12 mouse cellular contexts compared by ENCODE assay signal in genomic region chr3:92050382-92051054, GRCm38 (mm10). TPM values are rescaled to one million over a fixed set of nuclear protein-coding genes. Genes with fewer than 3 reads are reported as not detected.
DNase-seq lines count a peak whose midpoint lies in the region; ATAC-seq and TF ChIP-seq lines count a peak whose summit lies in the region.
"Had no signal": no experiment of that assay in that cellular context is flagged by ENCODE, and none has a peak within 500 bp of the region (broad histone marks: within the 10 kb centered on the region; RNA-seq: fewer than 3 reads in every experiment).

No protein-coding gene starts in this region.

- no peak overlapping the region for H3K9ac ChIP-seq in heart, adult 2 months (ENCODE audit: low read depth, low read length)
- H3K9ac ChIP-seq in liver, postnatal 0 days (replicated peaks) = no peak overlapping the region
- H3K9ac ChIP-seq in liver, embryonic 11.5 days (ENCODE audit: low read depth, low read length) = no peak overlapping the region
- H3K9ac ChIP-seq in limb, embryonic 14.5 days (ENCODE audit: low read depth, low read length, severe bottlenecking) = no peak overlapping the region
- H3K9ac ChIP-seq: stomach, embryonic 15.5 days had no signal

- no peak for TF ChIP-seq POLR2A in heart, adult 2 months (IDR thresholded peaks at IDR 0.05; ENCODE audit: insufficient read depth, low read depth, low read length)
- no peak for TF ChIP-seq POLR2A in limb, embryonic 14.5 days (IDR thresholded peaks at IDR 0.05; ENCODE audit: borderline replicate concordance, extremely low read depth, insufficient read depth, insufficient read length)

- no peak overlapping the region for H3K4me2 ChIP-seq in liver, postnatal 0 days (ENCODE audit: low read depth, low read length)
- no peak overlapping the region for H3K4me2 ChIP-seq in liver, embryonic 11.5 days
- no peak overlapping the region for H3K4me2 ChIP-seq in limb, embryonic 14.5 days (replicated peaks; ENCODE audit: low read depth, low read length, severe bottlenecking)
- H3K4me2 ChIP-seq: stomach, embryonic 15.5 days had no signal

- TF ChIP-seq EP300 in heart, adult 2 months (IDR thresholded peaks at IDR 0.05; ENCODE audit: insufficient read depth, low read depth, low read length) = no peak
- no peak for TF ChIP-seq EP300 in liver, postnatal 0 days (IDR thresholded peaks at IDR 0.05; ENCODE audit: low read depth)

- H3K4me3 ChIP-seq in heart, adult 2 months = no peak overlapping the region
- H3K4me3 ChIP-seq in liver, postnatal 0 days (ENCODE audit: low read depth, low read length) = no peak overlapping the region
- H3K4me3 ChIP-seq in liver, embryonic 11.5 days (ENCODE audit: low read depth, low read length) = no peak overlapping the region
- no peak overlapping the region for H3K4me3 ChIP-seq in limb, embryonic 14.5 days (replicated peaks; ENCODE audit: low read length)
- H3K4me3 ChIP-seq: stomach, embryonic 15.5 days had no signal

- intact Hi-C loops in heart, adult 2 months (cut with DNase I) = loop anchor here (1.0 kb wide), 1 partner anchor 56 kb away; no protein-coding TSS in a partner anchor
- intact Hi-C loops in heart, postnatal 36 days (cut with DNase I) = loop anchor here (1.0 kb wide), 1 partner anchor 56 kb away; no protein-coding TSS in a partner anchor

- DNase-seq in heart, adult 2 months = no peak
- no peak for DNase-seq in heart, postnatal 36 days
- no peak for DNase-seq in liver, postnatal 0 days
- DNase-seq in liver, embryonic 11.5 days (ENCODE audit: low spot score) = no peak
- peak; percentile 55 for DNase-seq in adipocyte (ENCODE audit: low spot score)
- peak; percentile 63 for DNase-seq in limb, embryonic 14.5 days (ENCODE audit: low spot score)
- no peak for DNase-seq in adrenal gland, postnatal 4 days (ENCODE audit: low spot score in 2 of 2)
- DNase-seq in kidney, adult 11 months = no peak

- no peaks in the 10 kb centered on the region for H3K27me3 ChIP-seq in heart, adult 2 months (ENCODE audit: control insufficient read depth, insufficient read depth, low read length)
- H3K27me3 ChIP-seq in liver, postnatal 0 days (ENCODE audit: insufficient read depth, low read length) = no peaks in the 10 kb centered on the region
- H3K27me3 ChIP-seq in liver, embryonic 11.5 days (replicated peaks; ENCODE audit: control insufficient read depth, insufficient read depth, low read length) = no peaks in the 10 kb centered on the region
- H3K27me3 ChIP-seq in limb, embryonic 14.5 days (ENCODE audit: control insufficient read depth, insufficient read depth, low read length) = no peaks in the 10 kb centered on the region
- H3K27me3 ChIP-seq: stomach, embryonic 15.5 days had no signal

- no peak for ATAC-seq in liver, postnatal 0 days
- ATAC-seq in liver, embryonic 11.5 days (replicated peaks; ENCODE audit: low FRiP score) = no peak
- ATAC-seq in limb, embryonic 14.5 days (ENCODE audit: low FRiP score, low read depth) = no peak

- 43% methylated on average over 6 of the region's 6 CpGs for WGBS in heart, adult 2 months
- WGBS in liver, postnatal 0 days (ENCODE audit: insufficient replicate concordance) = 48% methylated on average over 6 of the region's 6 CpGs
- WGBS in liver, embryonic 11.5 days = 50% methylated on average over 6 of the region's 6 CpGs
- 47% methylated on average over 6 of the region's 6 CpGs for WGBS in limb, embryonic 14.5 days

- peak; percentile 84 for TF ChIP-seq CTCF in heart, adult 2 months (IDR thresholded peaks at IDR 0.05)
- peak; percentile 77 for TF ChIP-seq CTCF in liver, postnatal 0 days (IDR thresholded peaks at IDR 0.05; ENCODE audit: low read depth)

- no peaks in the 10 kb centered on the region for H3K9me3 ChIP-seq in liver, postnatal 0 days (ENCODE audit: low read length)
- no peaks in the 10 kb centered on the region for H3K9me3 ChIP-seq in liver, embryonic 11.5 days (ENCODE audit: control insufficient read depth, low read length)
- H3K9me3 ChIP-seq in limb, embryonic 14.5 days (ENCODE audit: control insufficient read depth, low read length) = no peaks in the 10 kb centered on the region
- H3K9me3 ChIP-seq: stomach, embryonic 15.5 days had no signal

- no peak overlapping the region for H3K27ac ChIP-seq in heart, adult 2 months
- H3K27ac ChIP-seq in liver, postnatal 0 days (ENCODE audit: low read depth) = no peak overlapping the region
- H3K27ac ChIP-seq in liver, embryonic 11.5 days (ENCODE audit: low read depth, low read length) = no peak overlapping the region
- H3K27ac ChIP-seq in limb, embryonic 14.5 days (replicated peaks; ENCODE audit: low read depth, low read length) = no peak overlapping the region
- H3K27ac ChIP-seq: stomach, embryonic 15.5 days had no signal

- no peaks in the 10 kb centered on the region for H3K79me2 ChIP-seq in heart, adult 2 months (replicated peaks; ENCODE audit: control insufficient read depth, insufficient read depth, low read length)

- no peaks in the 10 kb centered on the region for H3K36me3 ChIP-seq in heart, adult 2 months (ENCODE audit: control insufficient read depth, insufficient read depth, low read length)
- no peaks in the 10 kb centered on the region for H3K36me3 ChIP-seq in liver, postnatal 0 days (replicated peaks; ENCODE audit: insufficient read depth, low read length)
- no peaks in the 10 kb centered on the region for H3K36me3 ChIP-seq in liver, embryonic 11.5 days (ENCODE audit: control insufficient read depth, insufficient read depth, low read length)
- H3K36me3 ChIP-seq in limb, embryonic 14.5 days (ENCODE audit: control insufficient read depth, insufficient read depth, low read length) = no peaks in the 10 kb centered on the region
- H3K36me3 ChIP-seq: stomach, embryonic 15.5 days had no signal

- no peaks in the 10 kb centered on the region for H3K4me1 ChIP-seq in heart, adult 2 months (ENCODE audit: control insufficient read depth, insufficient read depth, low read length)
- H3K4me1 ChIP-seq in liver, postnatal 0 days (ENCODE audit: insufficient read depth) = no peaks in the 10 kb centered on the region
- no peaks in the 10 kb centered on the region for H3K4me1 ChIP-seq in liver, embryonic 11.5 days (replicated peaks; ENCODE audit: control insufficient read depth, insufficient read depth, low read length)
- no peaks in the 10 kb centered on the region for H3K4me1 ChIP-seq in limb, embryonic 14.5 days (ENCODE audit: control insufficient read depth, insufficient read depth, low read length)
- H3K4me1 ChIP-seq: stomach, embryonic 15.5 days had no signal

RNA-seq across cellular contexts. Expression of gene Lor, which starts 32.4 kb away (rescaled TPM):
- not detected for total RNA-seq in heart, adult 2 months (2021)
- not detected in 2 replicates for polyA plus RNA-seq in heart, adult 2 months (2012; rRNA removed)
- total RNA-seq in heart, postnatal 36 days (2021) = not detected
- polyA plus RNA-seq in liver, postnatal 0 days (2015; fragmentation: Nextera tagmentation; extraction: Ambion mirVana) = 0.06 TPM in 1 of 2 replicates, not detected in the other
- 0.79 and 0.90 TPM in 2 replicates for polyA plus RNA-seq in liver, embryonic 11.5 days (2014; fragmentation: Nextera tagmentation; extraction: Ambion mirVana)
- 9.0 and 9.7 TPM in 2 replicates for polyA plus RNA-seq in limb, embryonic 14.5 days (2012; rRNA removed)
- 10.3 and 14.0 TPM in 2 replicates for polyA plus RNA-seq in limb, embryonic 14.5 days (2014; fragmentation: Nextera tagmentation; extraction: Ambion mirVana)
- under 1 TPM; 0.22 to 0.28 TPM for total RNA-seq in adrenal gland, postnatal 4 days (2021)

RNA-seq across cellular contexts. Expression of gene Pglyrp3, which starts 36.1 kb away (rescaled TPM):
- not detected for total RNA-seq in heart, adult 2 months (2021)
- polyA plus RNA-seq in heart, adult 2 months (2012; rRNA removed) = not detected in 2 replicates
- not detected for total RNA-seq in heart, postnatal 36 days (2021)
- not detected in 2 replicates for polyA plus RNA-seq in liver, postnatal 0 days (2015; fragmentation: Nextera tagmentation; extraction: Ambion mirVana)
- polyA plus RNA-seq in liver, embryonic 11.5 days (2014; fragmentation: Nextera tagmentation; extraction: Ambion mirVana) = not detected in 2 replicates
- 1.0 and 1.3 TPM in 2 replicates for polyA plus RNA-seq in limb, embryonic 14.5 days (2012; rRNA removed)
- 2.1 and 2.2 TPM in 2 replicates for polyA plus RNA-seq in limb, embryonic 14.5 days (2014; fragmentation: Nextera tagmentation; extraction: Ambion mirVana)
- total RNA-seq in adrenal gland, postnatal 4 days (2021) = not detected
- total RNA-seq: adrenal gland, postnatal 36 days had no signal
- polyA plus RNA-seq: gonadal fat pad, adult 2 months; lung, embryonic 16.5 days had no signal

Comparison
In these comparisons a context has a peak if more than half of its experiments do, and no peak if none do; other contexts are left out.
1. DNase-seq: peak in adipocyte (single experiment) and limb, embryonic 14.5 days (single experiment); none in heart, adult 2 months (0 of 2), heart, postnatal 36 days (0 of 2), liver, postnatal 0 days (single experiment), liver, embryonic 11.5 days (single experiment), adrenal gland, postnatal 4 days (0 of 2) and kidney, adult 11 months (single experiment).